Mouse (Mus musculus) bone marrow, adult 2 months (tissue): ENCODE results near the gene Rps24.

ENCODE experiments used
- CTCF ChIP-seq: fragments of 200-500 bp; IDR thresholded peaks from 2 replicates; pipeline ENCODE4 v1.5.1; 2011; ENCODE audit warnings: low read length, control low read depth; ENCODE audit not compliant: control insufficient read depth, insufficient read depth
- POLR2A ChIP-seq: fragments of 200-500 bp; IDR thresholded peaks from 2 replicates; pipeline ENCODE4 v1.6.1; 2011; ENCODE audit warnings: low read depth, mild to moderate bottlenecking, control low read depth, low read length, borderline replicate concordance; ENCODE audit not compliant: control insufficient read depth

- TF ChIP-seq CTCF (no peak), POLR2A (no peak)
Measured at GRCm38 (mm10) chr14:24493256-24493655, 6.3 kb downstream of the Rps24 start.
